Comparison of ENCODE assay signal across 8 mouse cellular contexts in the genomic region with DNA sequence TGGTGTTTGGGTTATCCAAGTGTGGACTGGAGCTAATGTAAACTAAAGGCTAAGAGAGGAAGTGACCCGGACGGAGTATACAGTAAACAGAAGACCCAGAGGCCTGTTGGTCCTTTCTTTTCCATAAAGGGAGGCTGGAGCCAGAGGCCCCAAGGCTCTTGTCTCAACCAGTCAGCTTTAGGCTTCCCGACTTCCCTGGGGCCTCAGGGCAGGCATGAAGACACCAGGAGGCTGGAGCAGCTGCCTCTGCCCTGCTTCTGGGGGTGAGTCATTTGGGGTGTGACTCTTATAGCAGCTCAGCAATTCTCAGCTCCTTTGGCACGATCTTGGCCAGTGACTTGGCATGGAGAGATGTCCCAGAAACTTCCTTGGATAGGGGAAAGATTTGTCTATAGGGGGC.
A peak's percentile ranks its signal among the peaks of the same experiment; 100 is the strongest.
DNase-seq lines count a peak whose midpoint lies in the region; ATAC-seq and TF ChIP-seq lines count a peak whose summit lies in the region.

No protein-coding gene starts in this region.

- H3K4me1 ChIP-seq in kidney, embryonic 14.5 days (ENCODE audit: control insufficient read depth, insufficient read depth, low read length) = peaks cover 13% of the 10 kb centered on the region; the same call in 1 of the 2 replicates
- H3K4me1 ChIP-seq in kidney, adult 2 months (ENCODE audit: control insufficient read depth, insufficient read depth, low read length) = no peaks in the 10 kb centered on the region; the same call in 1 of the 2 replicates
- H3K4me1 ChIP-seq in lung, embryonic 15.5 days = peaks cover 55% of the 10 kb centered on the region

- ATAC-seq in kidney, embryonic 14.5 days (ENCODE audit: low FRiP score, low TSS enrichment) = no peak
- peak; percentile 75; the same call in 1 of the 2 replicates for ATAC-seq in lung, embryonic 15.5 days (ENCODE audit: borderline replicate concordance, extremely low read depth, low FRiP score, low TSS enrichment)

- DNase-seq in kidney, adult 2 months = no peak
- DNase-seq in 416B (ENCODE audit: low read depth) = peak; percentile 18
- DNase-seq in gastrocnemius, postnatal 14 days = peak; percentile 52
- DNase-seq in frontal cortex, postnatal 36 days (ENCODE audit: low spot score in 2 of 2) = no peak
- DNase-seq in spleen, adult 18-20 months = no peak
- DNase-seq in right cerebral cortex, postnatal 10 days (ENCODE audit: low spot score in 2 of 2) = no peak

- H3K9me3 ChIP-seq in kidney, embryonic 14.5 days (ENCODE audit: control insufficient read depth, low read length) = no peaks in the 10 kb centered on the region
- H3K9me3 ChIP-seq in lung, embryonic 15.5 days = no peaks in the 10 kb centered on the region

- 23% methylated on average over 4 of the region's 4 CpGs for WGBS in kidney, embryonic 14.5 days
- WGBS in kidney, adult 2 months = 39% methylated on average over 4 of the region's 4 CpGs
- 14% methylated on average over 4 of the region's 4 CpGs for WGBS in lung, embryonic 15.5 days

- H3K4me3 ChIP-seq in kidney, embryonic 14.5 days (ENCODE audit: low read length) = no peak overlapping the region
- no peak overlapping the region for H3K4me3 ChIP-seq in kidney, adult 2 months (ENCODE audit: insufficient read depth, low read depth, low read length)
- H3K4me3 ChIP-seq in lung, embryonic 15.5 days = no peak overlapping the region

- no peak overlapping the region for H3K4me2 ChIP-seq in kidney, embryonic 14.5 days (replicated peaks; ENCODE audit: low read depth, low read length)
- H3K4me2 ChIP-seq in lung, embryonic 15.5 days = no peak overlapping the region

- H3K9ac ChIP-seq in kidney, embryonic 14.5 days (ENCODE audit: low read depth, low read length) = no peak overlapping the region
- H3K9ac ChIP-seq in lung, embryonic 15.5 days = no peak overlapping the region

- 0 out of 2 replicates have a peak, but pooled peaks cover 2% of the 10 kb centered on the region for H3K36me3 ChIP-seq in kidney, embryonic 14.5 days (ENCODE audit: control insufficient read depth, insufficient read depth, low read length)
- H3K36me3 ChIP-seq in kidney, adult 2 months (ENCODE audit: control insufficient read depth, insufficient read depth, low read length) = no peaks in the 10 kb centered on the region
- H3K36me3 ChIP-seq in lung, embryonic 15.5 days = no peaks in the 10 kb centered on the region

- H3K27ac ChIP-seq in kidney, embryonic 14.5 days (ENCODE audit: low read depth, low read length) = peak overlapping the region; percentile 3; the same call in 1 of the 2 replicates
- H3K27ac ChIP-seq in kidney, adult 2 months (ENCODE audit: insufficient read depth, low read depth, low read length) = no peak overlapping the region
- H3K27ac ChIP-seq in lung, embryonic 15.5 days = peak overlapping the region; percentile 64

- no peaks in the 10 kb centered on the region for H3K27me3 ChIP-seq in kidney, embryonic 14.5 days (ENCODE audit: control insufficient read depth, insufficient read depth, low read length)
- no peaks in the 10 kb centered on the region for H3K27me3 ChIP-seq in kidney, adult 2 months (replicated peaks; ENCODE audit: control insufficient read depth, insufficient read depth, low read length)
- no peaks in the 10 kb centered on the region for H3K27me3 ChIP-seq in lung, embryonic 15.5 days

- TF ChIP-seq CTCF in kidney, adult 2 months (conservative IDR thresholded peaks at IDR 0.05; ENCODE audit: insufficient read depth, insufficient read length, low read depth, low read length) = no peak

- no peak for TF ChIP-seq POLR2A in kidney, adult 2 months (IDR thresholded peaks at IDR 0.05; ENCODE audit: low read depth, low read length)

- intact Hi-C loops in gastrocnemius, postnatal 14 days (cut with DNase I; ENCODE audit: low total_unique reads) = no loop called here

Comparison
In these comparisons a context has a peak if more than half of its experiments do, and no peak if none do; other contexts are left out.
1. DNase-seq: peak in 416B (single experiment) and gastrocnemius, postnatal 14 days (single experiment); none in kidney, adult 2 months (single experiment), frontal cortex, postnatal 36 days (0 of 2), spleen, adult 18-20 months (0 of 2) and right cerebral cortex, postnatal 10 days (0 of 2).